Mouse (Mus musculus) MEL (cell line): Measurements from ENCODE around the gene Proser3.

ENCODE experiments used
- CHD2 ChIP-seq: IDR thresholded peaks from 2 replicates; pipeline ENCODE4 v1.6.1; 2011; ENCODE audit warnings: low read length, improper control_type of control experiment
- CTCF ChIP-seq, 3 experiments: IDR thresholded peaks in 2 of 3; conservative IDR thresholded peaks in 1 of 3; 2 replicates each; pipeline ENCODE4 v1.5.1; 2011 to 2012; ENCODE audit warnings: low read length in 3 of 3, low read depth in 2 of 3, mild to moderate bottlenecking in 2 of 3, improper control_type of control experiment in 1 of 3, inconsistent platforms in 1 of 3, mixed read lengths in 1 of 3, moderate library complexity in 1 of 3; ENCODE audit not compliant: control insufficient read depth in 1 of 3, insufficient read depth in 1 of 3, poor library complexity in 1 of 3, severe bottlenecking in 1 of 3
- ELF1 ChIP-seq: IDR thresholded peaks from 2 replicates; pipeline ENCODE4 v1.6.1; 2014; ENCODE audit warnings: low read depth, mild to moderate bottlenecking, inconsistent platforms, low read length, improper control_type of control experiment, moderate library complexity
- GATA1 ChIP-seq: IDR thresholded peaks from 2 replicates; pipeline ENCODE4 v1.6.1; 2011; ENCODE audit warnings: low read depth, low read length, improper control_type of control experiment
- POLR2A ChIP-seq, 2 experiments: IDR thresholded peaks; 2 replicates each; pipeline ENCODE4 v1.6.1; 2011 to 2012; ENCODE audit warnings: low read length in 2 of 2, mild to moderate bottlenecking in 2 of 2, control low read depth in 1 of 2, improper control_type of control experiment in 1 of 2, low read depth in 1 of 2, moderate library complexity in 1 of 2; ENCODE audit not compliant: control insufficient read depth in 1 of 2, insufficient read depth in 1 of 2, poor library complexity in 1 of 2
- UBTF ChIP-seq: IDR thresholded peaks from 2 replicates; pipeline ENCODE4 v1.6.1; 2012; ENCODE audit warnings: low read depth, mild to moderate bottlenecking, inconsistent platforms, low read length, improper control_type of control experiment, moderate library complexity, borderline replicate concordance; ENCODE audit not compliant: insufficient read depth
- USF1 ChIP-seq: IDR thresholded peaks from 2 replicates; pipeline ENCODE4 v1.6.1; 2014; ENCODE audit warnings: low read depth, mild to moderate bottlenecking, inconsistent platforms, low read length, improper control_type of control experiment, moderate library complexity
- USF2 ChIP-seq, 2 experiments: IDR thresholded peaks; 2 replicates each; pipeline ENCODE4 v1.6.1; 2011 to 2012; ENCODE audit warnings: improper control_type of control experiment in 2 of 2, low read length in 2 of 2, borderline replicate concordance in 1 of 2, inconsistent platforms in 1 of 2, low read depth in 1 of 2, mild to moderate bottlenecking in 1 of 2; ENCODE audit not compliant: insufficient read depth in 1 of 2

GRCm38 (mm10) chr7:30544327-30544726, 7.8 kb downstream of the Proser3 start:
- no peak for TF ChIP-seq USF2 (IDR thresholded peaks at IDR 0.05; ENCODE audit: borderline replicate concordance in 1 of 2, insufficient read depth in 1 of 2, low read depth in 1 of 2, low read length in 2 of 2)
- no peak for TF ChIP-seq USF1
- no peak for TF ChIP-seq ELF1
- peak; percentile 94 for TF ChIP-seq GATA1
- no peak for TF ChIP-seq UBTF
- TF ChIP-seq POLR2A (IDR thresholded peaks at IDR 0.05; ENCODE audit: control insufficient read depth in 1 of 2, insufficient read depth in 1 of 2, low read depth in 1 of 2, low read length in 2 of 2, poor library complexity in 1 of 2) = no peak
- no peak for TF ChIP-seq CHD2
- TF ChIP-seq CTCF (IDR thresholded peaks at IDR 0.05 in 2 of 3, conservative IDR thresholded peaks at IDR 0.05 in 1 of 3; ENCODE audit: control insufficient read depth in 1 of 3, insufficient read depth in 1 of 3, low read depth in 2 of 3, low read length in 3 of 3, poor library complexity in 1 of 3, severe bottlenecking in 1 of 3) = no peak
